Mouse (Mus musculus) monocyte, adult 5-6 weeks (primary cell): ENCODE measurements at regions not wholly inside any gene's neighbourhood (a gene's known extent, or its start where the extent isn't known, plus 50 kb on each side); places are given as distances from the start of the nearest gene placed in this dataset.
A peak's percentile ranks its signal among the peaks of the same experiment; 100 is the strongest.
"Not testable (repeated sequence)": the region's sequence is repeated elsewhere in the genome, so short reads cannot be mapped to it uniquely, and the experiment has no call there.

Experiments
- ATAC-seq: fragments of 153-309, 156-312 bp; replicated peaks from 2 replicates; pipeline ENCODE4 v1.8.0; 2017; ENCODE audit warnings: mild to moderate bottlenecking; ENCODE audit not compliant: low TSS enrichment, insufficient number of reproducible peaks, severe bottlenecking, poor library complexity, low FRiP score

GRCm38 (mm10) chr3:18479557-18479956 lies 531.3 kb downstream of the Cypt12 start:
- ATAC-seq: no peak

GRCm38 (mm10) chr3:18482006-18482405 lies 533.8 kb downstream of the Cypt12 start:
- no peak for ATAC-seq

- ATAC-seq: no peak
Measured at GRCm38 (mm10) chr3:18488886-18489285, 540.7 kb downstream of the Cypt12 start.

GRCm38 (mm10) chr3:18522562-18522961 lies 574.4 kb downstream of the Cypt12 start:
- no peak for ATAC-seq

DNA sequence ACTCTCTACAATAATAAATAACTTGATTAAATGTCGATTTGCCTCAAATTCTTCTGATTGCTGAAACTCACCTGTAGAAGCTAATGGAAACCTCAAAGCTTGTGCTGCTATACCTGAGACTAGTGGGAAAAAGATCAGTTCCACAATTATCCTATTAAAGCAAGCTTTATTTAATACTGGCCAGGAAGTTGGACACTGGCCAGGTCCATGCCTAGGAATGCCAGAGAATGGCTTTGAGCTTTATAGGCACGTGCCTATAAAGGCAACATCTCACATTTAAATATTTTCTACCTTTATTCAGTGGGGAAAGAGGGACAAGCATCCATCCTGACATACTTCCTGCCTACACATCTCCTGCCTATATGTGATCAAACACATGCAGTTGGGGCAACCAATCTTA lies 575.8 kb downstream of the Cypt12 start:
- ATAC-seq: no peak

- no peak for ATAC-seq
Measured at GRCm38 (mm10) chr3:18557201-18557600, 609.0 kb downstream of the Cypt12 start.

GRCm38 (mm10) chr3:18560282-18560785 lies 612.1 kb downstream of the Cypt12 start:
- no peak for ATAC-seq

DNA sequence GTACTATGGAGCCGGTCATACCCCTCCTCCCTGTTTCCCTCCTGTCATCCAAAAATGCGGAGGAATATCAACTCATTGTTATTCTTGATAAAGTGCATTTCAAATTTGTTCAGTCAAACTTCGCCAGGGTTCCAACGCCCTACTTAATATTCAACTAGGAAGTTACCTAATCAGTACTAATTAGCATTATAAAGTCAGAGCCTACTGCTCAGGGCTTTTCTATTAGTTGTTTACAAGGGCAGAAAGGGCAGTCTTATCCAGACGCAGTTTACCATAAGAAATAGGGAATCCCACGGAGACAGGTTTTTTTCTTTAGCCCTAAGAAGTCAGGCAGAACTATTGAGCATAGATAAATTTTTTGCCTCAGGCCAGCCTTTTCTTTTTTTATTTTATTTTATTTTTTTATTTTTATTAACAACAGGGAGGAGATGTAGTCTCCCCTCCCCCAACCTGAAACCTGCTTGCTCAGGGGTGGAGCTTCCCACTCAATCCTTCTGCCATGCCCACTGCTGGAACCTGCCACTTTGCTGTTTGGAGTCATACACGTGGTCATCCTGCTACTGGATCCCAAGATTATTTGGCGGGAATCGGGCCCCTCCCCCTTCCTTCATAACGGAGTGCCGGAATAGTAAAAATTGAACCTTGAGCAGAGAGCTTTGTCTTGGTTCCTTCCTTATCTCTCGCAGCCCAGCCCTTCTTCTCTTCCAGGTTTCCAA lies 632.9 kb downstream of the Cypt12 start:
- ATAC-seq: not testable (repeated sequence)

GRCm38 (mm10) chr3:18620608-18621007 lies 672.4 kb downstream of the Cypt12 start:
- no peak for ATAC-seq

DNA sequence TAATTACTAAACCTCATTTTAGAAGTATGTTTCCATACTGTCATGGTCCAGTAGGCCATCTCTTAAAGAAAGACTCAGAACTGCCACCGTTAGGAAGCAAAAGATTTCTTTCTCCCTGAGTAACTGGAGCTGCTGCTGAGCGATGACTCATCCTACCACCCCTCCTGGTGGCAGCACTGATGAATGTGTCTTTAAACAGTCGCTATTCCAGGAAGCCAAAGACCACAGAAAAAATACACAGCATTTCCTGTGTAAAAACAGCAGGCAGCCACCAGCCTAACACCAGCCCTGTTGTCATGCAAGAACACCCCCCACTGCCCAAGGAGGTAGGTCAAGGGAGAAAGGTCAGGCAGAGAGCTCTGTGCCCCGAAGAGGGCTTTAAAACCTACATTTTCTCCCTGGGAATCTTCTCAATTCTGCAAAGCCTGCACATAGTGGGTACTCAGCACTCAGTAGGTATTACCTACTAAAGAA lies 675.7 kb downstream of the Cypt12 start:
- peak; percentile 91 for ATAC-seq

GRCm38 (mm10) chr3:18624381-18625145 lies 676.4 kb downstream of the Cypt12 start:
- ATAC-seq: no peak

GRCm38 (mm10) chr3:18625395-18626328 lies 677.5 kb downstream of the Cypt12 start:
- ATAC-seq: 0 out of 2 replicates have a peak, but pooled peaks have one; percentile 5

DNA sequence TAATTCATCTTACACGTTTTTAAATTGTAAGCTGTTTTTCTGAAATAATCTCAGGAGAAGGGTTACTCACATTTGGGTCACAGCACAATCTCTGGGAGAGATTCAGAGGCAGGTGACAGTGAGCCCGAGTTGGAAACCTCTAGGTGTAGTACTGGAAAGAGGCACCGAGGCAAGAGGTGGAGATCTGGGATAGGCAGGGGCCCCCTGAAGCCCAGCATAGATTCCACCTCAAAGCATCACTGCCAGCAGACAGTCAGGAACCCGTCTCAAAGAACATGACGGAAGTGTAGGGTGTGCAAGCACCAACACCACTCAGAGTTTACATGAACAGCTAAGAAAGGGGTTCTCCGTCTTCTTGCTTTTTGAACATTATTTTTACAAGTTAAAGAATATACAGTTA lies 678.2 kb downstream of the Cypt12 start:
- no peak for ATAC-seq

DNA sequence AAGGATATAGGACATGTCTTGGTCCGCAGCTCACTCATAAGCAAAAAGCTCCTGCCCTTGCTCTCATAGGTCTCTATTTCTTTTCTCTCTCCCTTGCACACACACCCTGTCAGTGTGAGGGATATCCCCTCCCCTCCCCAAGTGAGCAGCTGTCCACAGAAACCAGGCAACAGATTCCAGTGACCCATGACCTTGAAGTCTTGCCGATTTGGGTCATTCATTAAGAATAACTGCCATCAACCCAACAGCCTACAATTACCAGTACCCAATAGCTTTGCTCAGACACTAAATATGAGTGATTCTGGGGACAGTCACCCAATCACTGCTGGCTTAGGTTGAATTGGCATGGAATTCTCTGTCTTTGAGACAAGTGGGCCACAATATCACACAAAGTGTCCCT lies 678.6 kb downstream of the Cypt12 start:
- no peak for ATAC-seq

DNA sequence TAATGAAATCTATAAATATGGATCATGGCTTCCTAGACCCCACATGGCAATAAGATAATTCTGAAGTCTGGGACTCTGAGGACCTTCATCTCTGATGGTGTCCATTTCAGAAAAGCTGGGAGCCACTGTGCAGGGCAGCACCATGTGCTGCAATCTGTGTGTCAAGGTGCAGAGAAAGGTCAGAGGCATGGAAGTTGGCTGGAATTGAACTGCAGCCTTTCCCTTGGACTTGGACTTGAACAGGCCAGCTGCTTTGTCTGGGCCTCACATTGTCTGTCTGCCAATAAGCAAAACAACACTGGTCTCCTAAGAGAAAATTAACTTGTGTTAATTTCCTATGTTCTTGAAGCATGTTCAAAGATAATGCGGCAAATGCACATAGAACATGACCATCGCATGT lies 681.0 kb downstream of the Cypt12 start:
- ATAC-seq: no peak

DNA sequence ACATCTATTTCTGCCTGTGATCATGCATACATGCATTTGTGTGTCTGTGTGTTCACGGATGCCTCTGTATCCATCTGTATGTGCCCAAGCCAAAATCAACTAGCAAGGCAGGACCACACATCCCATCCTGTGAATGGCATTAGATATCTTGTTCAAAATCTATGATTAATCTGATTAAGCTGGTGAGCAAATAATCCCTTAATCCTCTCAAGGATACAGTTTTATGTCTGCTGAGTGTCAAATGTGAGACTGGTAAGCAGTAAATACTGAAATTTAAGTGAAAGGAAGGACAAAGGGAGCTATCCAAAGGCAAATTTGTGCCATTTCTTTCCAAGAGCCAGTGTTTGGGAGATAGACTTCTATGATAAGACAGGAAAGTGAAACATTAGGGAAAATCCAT lies 683.4 kb downstream of the Cypt12 start:
- ATAC-seq: no peak

GRCm38 (mm10) chr3:18634855-18635254 lies 686.6 kb downstream of the Cypt12 start:
- no peak for ATAC-seq

DNA sequence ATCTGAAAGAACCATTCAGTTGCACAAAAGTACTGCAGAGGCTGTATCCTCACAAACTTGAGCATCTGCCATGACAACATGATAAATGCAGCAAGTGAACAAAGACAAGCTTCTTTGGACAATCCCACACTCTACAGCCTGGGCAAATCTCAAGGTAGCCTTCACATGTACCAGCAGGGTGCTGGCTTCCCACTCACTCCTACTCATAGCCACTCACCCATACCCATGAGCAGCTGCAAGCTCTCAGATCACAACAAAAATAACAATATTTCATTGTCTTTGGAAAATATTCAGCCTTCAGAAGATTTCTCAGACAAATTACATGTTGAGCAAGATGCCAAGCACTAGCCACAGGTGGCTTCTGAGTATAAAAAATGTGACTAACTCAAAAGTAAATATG lies 689.3 kb downstream of the Cypt12 start:
- ATAC-seq: no peak

DNA sequence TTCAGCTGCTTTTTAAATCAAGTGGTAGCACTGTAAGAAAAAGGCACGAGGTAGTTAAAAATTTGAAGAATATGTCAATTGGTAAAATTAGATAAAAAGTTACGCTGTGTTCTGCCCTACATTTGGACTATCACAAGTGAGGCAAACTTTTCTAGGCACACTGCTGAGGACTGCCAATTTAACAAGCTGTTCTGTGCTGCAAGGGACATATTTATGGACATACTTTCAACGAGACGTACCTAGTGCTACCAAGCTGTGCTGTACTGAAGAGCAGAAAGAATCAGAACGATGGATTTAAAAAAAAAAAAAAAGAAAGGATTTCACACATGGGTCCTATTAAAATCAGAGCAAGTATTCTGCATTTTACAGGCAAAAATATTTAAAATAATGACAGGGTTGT lies 692.1 kb downstream of the Cypt12 start:
- no peak for ATAC-seq
